Mouse (Mus musculus): ENCODE data around the gene Rab17.

Gene Rab17

GRCm38 (mm10) chr1:90981346-90981745 lies 11.9 kb upstream of the Rab17 start:
- no peak for DNase-seq

- no peak for DNase-seq
These were observed 11.3 kb upstream of the Rab17 start for GRCm38 (mm10) chr1:90980638-90981330.

GRCm38 (mm10) chr1:90975960-90976359 lies 6.5 kb upstream of the Rab17 start:
- no peak for DNase-seq

GRCm38 (mm10) chr1:90974906-90975649 lies 5.6 kb upstream of the Rab17 start:
- peak; percentile 25 for DNase-seq

GRCm38 (mm10) chr1:90973574-90973911 lies 4.1 kb upstream of the Rab17 start:
- DNase-seq: no peak

- peak; percentile 98 for DNase-seq
These were observed 3.6 kb upstream of the Rab17 start for GRCm38 (mm10) chr1:90972911-90973573.

GRCm38 (mm10) chr1:90969881-90970390 lies 475 bp upstream of the Rab17 start:
- DNase-seq: no peak

GRCm38 (mm10) chr1:90968649-90969048 lies 812 bp downstream of the Rab17 start:
- no peak for DNase-seq

GRCm38 (mm10) chr1:90967583-90967982 lies 1.9 kb downstream of the Rab17 start:
- peak; percentile 65 for DNase-seq

GRCm38 (mm10) chr1:90962994-90963393 lies 6.5 kb downstream of the Rab17 start:
- no peak for DNase-seq

GRCm38 (mm10) chr1:90962526-90962925 lies 6.9 kb downstream of the Rab17 start:
- DNase-seq: no peak

- peak; percentile 77 for DNase-seq
These were observed 13.0 kb downstream of the Rab17 start for GRCm38 (mm10) chr1:90956245-90957096.

GRCm38 (mm10) chr1:90953688-90954087 lies 15.8 kb downstream of the Rab17 start:
- DNase-seq: no peak

GRCm38 (mm10) chr1:90952808-90953207 lies 16.7 kb downstream of the Rab17 start, which contains the start of gene Prlh:
TSS of gene Prlh (plus strand) at chr1:90953108.
- DNase-seq: no peak

GRCm38 (mm10) chr1:90951670-90952069 lies 17.8 kb downstream of the Rab17 start:
- DNase-seq: no peak

- DNase-seq: no peak
These were observed 20.2 kb downstream of the Rab17 start for GRCm38 (mm10) chr1:90949309-90949708.

- no peak for DNase-seq
These were observed 22.2 kb downstream of the Rab17 start for GRCm38 (mm10) chr1:90947252-90947651.

- no peak for DNase-seq
These were observed 24.3 kb downstream of the Rab17 start for GRCm38 (mm10) chr1:90945171-90945570.

GRCm38 (mm10) chr1:90939980-90940379 lies 29.5 kb downstream of the Rab17 start:
- no peak for DNase-seq

GRCm38 (mm10) chr1:90936990-90937389 lies 32.5 kb downstream of the Rab17 start:
- no peak for DNase-seq

GRCm38 (mm10) chr1:90933001-90933400 lies 36.5 kb downstream of the Rab17 start:
- no peak for DNase-seq

- DNase-seq: peak; percentile 92
These were observed 40.9 kb downstream of the Rab17 start for GRCm38 (mm10) chr1:90928575-90928934.
